Mouse (Mus musculus): ENCODE measurements around the gene Glipr1l3. TPM values are rescaled to one million over a fixed set of nuclear protein-coding genes. Genes with fewer than 3 reads are reported as not detected.
"Not testable (repeated sequence)": the region's sequence is repeated elsewhere in the genome, so short reads cannot be mapped to it uniquely, and the experiment has no call there.

Gene Glipr1l3
- polyA plus RNA-seq (2012; rRNA removed): not detected in 2 replicates

GRCm38 (mm10) chr10:112159882-112160560 lies at the start of gene Glipr1l3:
Gene Glipr1l3 (minus strand): TSS chr10:112160327.
- H3K4me3 ChIP-seq (ENCODE audit: low read depth, low read length); H3K27ac ChIP-seq (ENCODE audit: insufficient read depth, low read depth, low read length); H3K4me1 ChIP-seq (ENCODE audit: control insufficient read depth, insufficient read depth, insufficient read length, low read length); H3K36me3 ChIP-seq (ENCODE audit: control insufficient read depth, insufficient read depth, low read length); H3K27me3 ChIP-seq (ENCODE audit: control insufficient read depth, insufficient read depth, low read length): not testable (repeated sequence)
- 18% methylated on average over 15 of the region's 15 CpGs for WGBS
- peak; percentile 18; the same call in 1 of the 2 replicates for TF ChIP-seq CTCF (IDR thresholded peaks at IDR 0.05; ENCODE audit: extremely low read depth, insufficient read length, insufficient replicate concordance, low read depth, low read length)

GRCm38 (mm10) chr10:112203463-112203862 lies 43.3 kb upstream of the Glipr1l3 start:
- Histone ChIP-seq H3K4me1 (ENCODE audit: control insufficient read depth, insufficient read depth, insufficient read length, low read length) (no peaks in the 10 kb centered on the region), H3K4me3 (ENCODE audit: low read depth, low read length) (no peak overlapping the region), H3K36me3 (ENCODE audit: control insufficient read depth, insufficient read depth, low read length) (no peaks in the 10 kb centered on the region), H3K27me3 (ENCODE audit: control insufficient read depth, insufficient read depth, low read length) (no peaks in the 10 kb centered on the region), H3K27ac (ENCODE audit: insufficient read depth, low read depth, low read length) (no peak overlapping the region)
- TF ChIP-seq CTCF (IDR thresholded peaks at IDR 0.05; ENCODE audit: extremely low read depth, insufficient read length, insufficient replicate concordance, low read depth, low read length): no peak
- no peak for TF ChIP-seq POLR2A (IDR thresholded peaks at IDR 0.05; ENCODE audit: low read depth, low read length)
- WGBS: 53% methylated on average over 2 of the region's 2 CpGs

GRCm38 (mm10) chr10:112193919-112194318 lies 33.8 kb upstream of the Glipr1l3 start:
- WGBS: 68% methylated on average over 2 of the region's 2 CpGs
- H3K27ac ChIP-seq (ENCODE audit: insufficient read depth, low read depth, low read length); H3K36me3 ChIP-seq (ENCODE audit: control insufficient read depth, insufficient read depth, low read length); H3K4me1 ChIP-seq (ENCODE audit: control insufficient read depth, insufficient read depth, insufficient read length, low read length); H3K4me3 ChIP-seq (ENCODE audit: low read depth, low read length); H3K27me3 ChIP-seq (ENCODE audit: control insufficient read depth, insufficient read depth, low read length): not testable (repeated sequence)

GRCm38 (mm10) chr10:112177027-112177426 lies 16.9 kb upstream of the Glipr1l3 start:
- not testable (repeated sequence) for H3K4me1 ChIP-seq (ENCODE audit: control insufficient read depth, insufficient read depth, insufficient read length, low read length); H3K36me3 ChIP-seq (ENCODE audit: control insufficient read depth, insufficient read depth, low read length); H3K27ac ChIP-seq (ENCODE audit: insufficient read depth, low read depth, low read length); H3K4me3 ChIP-seq (ENCODE audit: low read depth, low read length); H3K27me3 ChIP-seq (ENCODE audit: control insufficient read depth, insufficient read depth, low read length)
- WGBS: 29% methylated on average over 13 of the region's 13 CpGs

DNA sequence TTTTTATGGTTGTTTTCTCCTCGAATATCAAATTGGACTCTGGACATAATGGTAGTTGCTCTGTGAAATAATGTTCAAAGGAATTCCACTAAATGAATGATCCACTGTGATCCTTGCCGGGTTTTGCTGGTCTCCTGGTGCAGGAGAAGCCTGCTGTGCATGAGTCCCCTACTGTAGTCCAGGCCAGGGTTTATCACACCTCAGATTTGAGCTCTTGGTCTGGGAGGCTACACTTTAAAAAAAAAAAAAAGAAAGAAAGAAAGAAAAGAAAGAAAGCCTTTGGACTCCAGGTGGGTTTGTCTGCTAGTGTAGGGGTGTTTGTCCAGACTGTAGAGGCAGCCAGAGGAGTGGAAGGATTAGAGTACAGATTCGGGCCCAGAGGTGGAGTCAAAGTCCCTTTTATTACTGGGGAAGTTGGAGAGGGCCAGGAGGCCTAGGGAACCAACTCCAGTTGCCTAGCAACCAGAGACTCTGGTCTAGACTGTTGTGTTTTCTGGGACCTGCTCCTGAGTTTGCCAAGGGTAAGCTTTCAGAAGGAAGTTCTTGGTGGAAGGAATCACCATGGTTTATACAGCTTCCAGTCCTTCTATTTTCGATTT lies 3.1 kb upstream of the Glipr1l3 start, which contains the start of gene Caps2:
Caps2 (plus strand) TSS at position 454 of the 599 bp plus-strand sequence.
- 14% methylated on average over 4 of the region's 4 CpGs for WGBS
- TF ChIP-seq POLR2A (IDR thresholded peaks at IDR 0.05; ENCODE audit: low read depth, low read length): no peak
- TF ChIP-seq CTCF (IDR thresholded peaks at IDR 0.05; ENCODE audit: extremely low read depth, insufficient read length, insufficient replicate concordance, low read depth, low read length): no peak
- Histone ChIP-seq H3K36me3 (ENCODE audit: control insufficient read depth, insufficient read depth, low read length) (no peaks in the 10 kb centered on the region), H3K4me3 (ENCODE audit: low read depth, low read length) (no peak within 1 kb of the TSS), H3K27me3 (ENCODE audit: control insufficient read depth, insufficient read depth, low read length) (no peaks in the 10 kb centered on the region), H3K27ac (ENCODE audit: insufficient read depth, low read depth, low read length) (no peak within 1 kb of the TSS), H3K4me1 (ENCODE audit: control insufficient read depth, insufficient read depth, insufficient read length, low read length) (no peaks in the 10 kb centered on the region)

GRCm38 (mm10) chr10:112139834-112140233 lies 20.3 kb downstream of the Glipr1l3 start:
- no peak overlapping the region for H3K27ac ChIP-seq (ENCODE audit: insufficient read depth, low read depth, low read length)
- no peak overlapping the region for H3K4me3 ChIP-seq (ENCODE audit: low read depth, low read length)
- no peak for TF ChIP-seq CTCF (IDR thresholded peaks at IDR 0.05; ENCODE audit: extremely low read depth, insufficient read length, insufficient replicate concordance, low read depth, low read length)
- no peak for TF ChIP-seq POLR2A (IDR thresholded peaks at IDR 0.05; ENCODE audit: low read depth, low read length)
- H3K4me1 ChIP-seq (ENCODE audit: control insufficient read depth, insufficient read depth, insufficient read length, low read length): no peaks in the 10 kb centered on the region
- H3K27me3 ChIP-seq (ENCODE audit: control insufficient read depth, insufficient read depth, low read length): no peaks in the 10 kb centered on the region
- 38% methylated on average over 2 of the region's 2 CpGs for WGBS
- H3K36me3 ChIP-seq (ENCODE audit: control insufficient read depth, insufficient read depth, low read length): no peaks in the 10 kb centered on the region

DNA sequence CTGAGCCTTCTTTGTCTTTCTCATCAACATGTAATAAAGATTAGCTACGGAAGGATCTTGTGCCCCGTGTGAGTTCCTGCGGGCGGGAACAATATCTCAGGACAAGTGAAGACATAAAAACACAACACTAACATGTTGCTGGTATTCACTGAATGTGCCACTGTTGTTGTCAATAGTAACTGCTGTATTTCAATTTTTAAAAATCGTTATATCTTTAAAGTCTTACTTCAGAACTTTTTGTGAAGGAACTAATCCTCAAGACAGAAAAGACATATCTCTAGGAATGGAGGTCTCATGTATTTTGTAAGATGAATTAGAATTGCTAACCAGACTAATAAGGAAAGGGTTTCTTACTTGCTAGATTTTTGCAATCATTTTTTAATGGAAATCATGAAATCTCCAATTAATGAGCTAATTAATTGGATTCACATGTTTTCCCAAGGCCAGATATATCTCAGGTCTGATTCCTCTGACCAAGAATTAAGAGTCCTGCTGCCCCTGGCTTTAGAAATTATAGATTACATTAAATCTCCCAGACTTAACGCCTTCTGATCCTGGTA lies 21.2 kb downstream of the Glipr1l3 start:
- Histone ChIP-seq H3K27me3 (ENCODE audit: control insufficient read depth, insufficient read depth, low read length) (no peaks in the 10 kb centered on the region), H3K4me3 (ENCODE audit: low read depth, low read length) (no peak overlapping the region), H3K27ac (ENCODE audit: insufficient read depth, low read depth, low read length) (no peak overlapping the region), H3K36me3 (ENCODE audit: control insufficient read depth, insufficient read depth, low read length) (no peaks in the 10 kb centered on the region), H3K4me1 (ENCODE audit: control insufficient read depth, insufficient read depth, insufficient read length, low read length) (no peaks in the 10 kb centered on the region)
- no peak for TF ChIP-seq POLR2A (IDR thresholded peaks at IDR 0.05; ENCODE audit: low read depth, low read length)
- no peak for TF ChIP-seq CTCF (IDR thresholded peaks at IDR 0.05; ENCODE audit: extremely low read depth, insufficient read length, insufficient replicate concordance, low read depth, low read length)
- 24% methylated on average over 6 of the region's 6 CpGs for WGBS

All from small intestine, adult 2 months (tissue).